Mouse (Mus musculus) heart, embryonic 11.5 days (tissue): ENCODE data around the gene Rdh8. TPM values are rescaled to one million over a fixed set of nuclear protein-coding genes. Genes with fewer than 3 reads are reported as not detected.
"Not testable (repeated sequence)": the region's sequence is repeated elsewhere in the genome, so short reads cannot be mapped to it uniquely, and the experiment has no call there.

Source experiments
- ATAC-seq: fragments of 200-750 bp; cut with Nextera tagmentation; replicated peaks from 2 replicates; pipeline ENCODE4 v1.8.0; 2017; ENCODE audit warnings: moderate library complexity; ENCODE audit not compliant: insufficient number of reproducible peaks, low FRiP score, low TSS enrichment
- H3K27ac ChIP-seq: fragments of 300-500 bp; sonication (generic); 2 replicates; pipeline ENCODE4 v1.5.1; 2014; ENCODE audit warnings: mild to moderate bottlenecking, low read depth, low read length
- H3K27me3 ChIP-seq: fragments of 300-500 bp; sonication (generic); 2 replicates; pipeline ENCODE4 v1.6.1; 2014; ENCODE audit warnings: mild to moderate bottlenecking, low read length, mixed read lengths; ENCODE audit not compliant: control insufficient read depth, insufficient read depth
- H3K36me3 ChIP-seq: fragments of 300-500 bp; sonication (generic); 2 replicates; pipeline ENCODE4 v1.6.1; 2014; ENCODE audit warnings: mild to moderate bottlenecking, low read length, moderate library complexity, mixed read lengths; ENCODE audit not compliant: control insufficient read depth, insufficient read depth
- H3K4me1 ChIP-seq: fragments of 300-500 bp; sonication (generic); 2 replicates; pipeline ENCODE4 v1.6.1; 2014; ENCODE audit warnings: low read length; ENCODE audit not compliant: control insufficient read depth, insufficient read depth
- H3K4me2 ChIP-seq: fragments of 300-500 bp; sonication (generic); 2 replicates; pipeline ENCODE4 v1.6.1; 2014; ENCODE audit warnings: mild to moderate bottlenecking, moderate library complexity
- H3K4me3 ChIP-seq: fragments of 300-500 bp; sonication (generic); 2 replicates; pipeline ENCODE4 v1.5.1; 2014; ENCODE audit warnings: low read depth, low read length
- H3K9ac ChIP-seq: fragments of 300-500 bp; sonication (generic); 2 replicates; pipeline ENCODE4 v1.6.1; 2014; ENCODE audit warnings: mild to moderate bottlenecking, low read depth, low read length, moderate library complexity
- H3K9me3 ChIP-seq: fragments of 300-500 bp; sonication (generic); replicated peaks from 2 replicates; pipeline ENCODE4 v1.6.1; 2016; ENCODE audit warnings: low read length; ENCODE audit not compliant: control insufficient read depth
- WGBS: fragments of 180-500 bp; shearing (Covaris S2); extraction: QIAGEN DNeasy Blood & Tissue Kit; methylation state at CpG from one replicate; pipeline ENCODE4 v1.1.7; 2014; ENCODE audit not compliant: insufficient replicate concordance; 5-methylcytosine and 5-hydroxymethylcytosine counted together
- polyA plus RNA-seq: library from polyadenylated mRNA; unstranded; fragments of >200 nt; fragmentation: Nextera tagmentation; extraction: Ambion mirVana; gene quantifications from 2 replicates; pipeline ENCODE4 v1.2.1, GENCODE M21; 2014

Rdh8 gene
- polyA plus RNA-seq, 1 experiment from 2014 or later: not detected

GRCm38 (mm10) chr9:20825781-20826180 lies 7.5 kb downstream of the Rdh8 start:
- WGBS: 58% methylated on average over 5 of the region's 5 CpGs
- Histone ChIP-seq H3K4me3 (no peak overlapping the region), H3K27me3 (peaks cover 7% of the 10 kb centered on the region; the same call in 1 of the 2 replicates), H3K36me3 (no peaks in the 10 kb centered on the region), H3K4me2 (no peak overlapping the region), H3K9ac (no peak overlapping the region), H3K27ac (no peak overlapping the region), H3K9me3 (no peaks in the 10 kb centered on the region), H3K4me1 (no peaks in the 10 kb centered on the region)
- ATAC-seq: no peak

GRCm38 (mm10) chr9:20828127-20828526 lies 9.8 kb downstream of the Rdh8 start:
- Histone ChIP-seq H3K4me1 (no peaks in the 10 kb centered on the region), H3K27ac (no peak overlapping the region), H3K27me3 (peaks cover 7% of the 10 kb centered on the region; the same call in 1 of the 2 replicates), H3K36me3 (no peaks in the 10 kb centered on the region), H3K9me3 (no peaks in the 10 kb centered on the region), H3K4me2 (no peak overlapping the region), H3K9ac (no peak overlapping the region), H3K4me3 (no peak overlapping the region)
- 90% methylated on average over 1 of the region's 1 CpGs for WGBS
- ATAC-seq: no peak

- H3K9me3 ChIP-seq: no peaks in the 10 kb centered on the region
- no peak overlapping the region for H3K4me2 ChIP-seq
- no peak overlapping the region for H3K4me3 ChIP-seq
- 14% methylated on average over 19 of the region's 19 CpGs for WGBS
- H3K4me1 ChIP-seq: no peaks in the 10 kb centered on the region
- H3K27ac ChIP-seq: no peak overlapping the region
- H3K36me3 ChIP-seq: no peaks in the 10 kb centered on the region
- peak; percentile 77 for ATAC-seq
- peak overlapping the region; percentile 28; the same call in 1 of the 2 replicates for H3K9ac ChIP-seq
- peaks cover 10% of the 10 kb centered on the region; the same call in 1 of the 2 replicates for H3K27me3 ChIP-seq
These were observed 12.8 kb downstream of the Rdh8 start for GRCm38 (mm10) chr9:20830901-20831643.

GRCm38 (mm10) chr9:20834881-20835280 lies 16.6 kb downstream of the Rdh8 start:
- Histone ChIP-seq H3K4me1 (no peaks in the 10 kb centered on the region), H3K27ac (no peak overlapping the region), H3K4me3 (no peak overlapping the region), H3K27me3 (peaks cover 5% of the 10 kb centered on the region; the same call in 1 of the 2 replicates), H3K36me3 (no peaks in the 10 kb centered on the region), H3K9me3 (no peaks in the 10 kb centered on the region), H3K9ac (no peak overlapping the region), H3K4me2 (no peak overlapping the region)
- 68% methylated on average over 1 of the region's 1 CpGs for WGBS
- ATAC-seq: no peak

- ATAC-seq, H3K36me3 ChIP-seq, H3K4me1 ChIP-seq, H3K9me3 ChIP-seq, H3K27ac ChIP-seq, H3K4me2 ChIP-seq, H3K27me3 ChIP-seq, H3K9ac ChIP-seq, H3K4me3 ChIP-seq: not testable (repeated sequence)
- WGBS: 79% methylated on average over 11 of the region's 11 CpGs
These were observed 17.2 kb downstream of the Rdh8 start for GRCm38 (mm10) chr9:20835431-20835954.

GRCm38 (mm10) chr9:20837184-20837947 lies 19.1 kb downstream of the Rdh8 start:
- ATAC-seq: no peak
- 0 out of 2 replicates have a peak, but pooled peaks cover 2% of the 10 kb centered on the region for H3K27me3 ChIP-seq
- H3K4me2 ChIP-seq: no peak overlapping the region
- H3K9me3 ChIP-seq: no peaks in the 10 kb centered on the region
- WGBS: 79% methylated on average over 9 of the region's 9 CpGs
- no peak overlapping the region for H3K4me3 ChIP-seq
- no peaks in the 10 kb centered on the region for H3K4me1 ChIP-seq
- H3K9ac ChIP-seq: no peak overlapping the region
- no peak overlapping the region for H3K27ac ChIP-seq
- H3K36me3 ChIP-seq: no peaks in the 10 kb centered on the region

- no peak overlapping the region for H3K9ac ChIP-seq
- WGBS: 50% methylated on average over 6 of the region's 6 CpGs
- H3K4me3 ChIP-seq: no peak overlapping the region
- H3K27me3 ChIP-seq: no peaks in the 10 kb centered on the region
- H3K9me3 ChIP-seq: no peaks in the 10 kb centered on the region
- no peak overlapping the region for H3K27ac ChIP-seq
- no peaks in the 10 kb centered on the region for H3K36me3 ChIP-seq
- no peaks in the 10 kb centered on the region for H3K4me1 ChIP-seq
- ATAC-seq: no peak
- no peak overlapping the region for H3K4me2 ChIP-seq
These were observed 20.6 kb downstream of the Rdh8 start for GRCm38 (mm10) chr9:20838931-20839330.

GRCm38 (mm10) chr9:20842211-20842610 lies 23.9 kb downstream of the Rdh8 start:
- 0 out of 2 replicates have a peak, but pooled peaks cover 2% of the 10 kb centered on the region for H3K27me3 ChIP-seq
- H3K36me3 ChIP-seq: no peaks in the 10 kb centered on the region
- no peak overlapping the region for H3K4me2 ChIP-seq
- no peak for ATAC-seq
- H3K4me3 ChIP-seq: no peak overlapping the region
- no peak overlapping the region for H3K27ac ChIP-seq
- H3K9me3 ChIP-seq: no peaks in the 10 kb centered on the region
- no peak overlapping the region for H3K9ac ChIP-seq
- no peaks in the 10 kb centered on the region for H3K4me1 ChIP-seq
- 38% methylated on average over 4 of the region's 4 CpGs for WGBS
